Mouse (Mus musculus): ENCODE data around the gene Mrps18a.

Gene Mrps18a

GRCm38 (mm10) chr17:46164301-46164700 is 53.5 kb downstream of the Mrps18a start:
- in situ Hi-C loops (cut with MboI; ENCODE audit: low pct_unique_long_range_greater_than_20kb in 1 of 2, low sequenced_read_pairs in 2 of 2, unreplicated experiment in 1 of 2): no loop called here

DNA sequence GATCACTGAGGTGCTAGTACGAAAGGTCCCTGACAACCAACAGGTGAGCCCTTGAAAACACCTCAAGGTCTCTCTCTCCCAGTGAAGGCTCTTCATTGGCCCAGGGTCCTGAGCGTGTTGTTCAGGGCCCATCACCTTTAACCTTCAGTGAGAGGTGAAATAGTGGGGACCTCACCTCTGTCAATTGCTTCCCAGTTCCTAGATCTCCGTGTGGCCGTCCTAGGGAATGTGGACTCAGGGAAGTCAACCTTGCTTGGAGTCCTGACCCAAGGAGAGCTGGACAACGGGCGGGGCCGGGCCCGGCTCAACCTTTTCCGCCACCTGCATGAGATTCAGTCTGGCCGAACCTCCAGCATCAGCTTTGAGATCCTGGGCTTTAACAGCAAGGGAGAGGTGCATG is 54.0 kb downstream of the Mrps18a start:
- in situ Hi-C loops (cut with MboI; ENCODE audit: low pct_unique_long_range_greater_than_20kb in 1 of 2, low sequenced_read_pairs in 2 of 2, unreplicated experiment in 1 of 2): no loop called here

DNA sequence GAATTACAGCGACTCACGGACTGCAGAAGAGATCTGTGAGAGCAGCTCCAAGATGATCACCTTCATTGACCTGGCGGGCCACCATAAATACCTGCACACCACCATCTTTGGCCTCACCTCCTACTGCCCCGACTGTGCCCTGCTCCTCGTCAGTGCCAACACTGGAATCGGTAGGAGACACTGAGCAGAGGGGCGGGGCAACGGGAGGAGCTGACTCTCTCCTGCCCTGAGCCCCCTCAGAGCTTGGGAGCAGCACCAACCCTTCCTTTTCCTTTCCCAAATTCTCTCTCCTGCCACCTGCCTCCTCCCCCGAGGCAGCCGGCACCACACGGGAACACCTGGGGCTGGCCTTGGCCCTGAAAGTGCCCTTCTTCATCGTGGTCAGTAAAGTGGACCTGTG is 54.7 kb downstream of the Mrps18a start:
- in situ Hi-C loops (cut with MboI; ENCODE audit: low pct_unique_long_range_greater_than_20kb in 1 of 2, low sequenced_read_pairs in 2 of 2, unreplicated experiment in 1 of 2): no loop called here

- in situ Hi-C loops (cut with MboI; ENCODE audit: low pct_unique_long_range_greater_than_20kb in 1 of 2, low sequenced_read_pairs in 2 of 2, unreplicated experiment in 1 of 2): no loop called here
These were observed 55.5 kb downstream of the Mrps18a start for GRCm38 (mm10) chr17:46166270-46166669.

DNA sequence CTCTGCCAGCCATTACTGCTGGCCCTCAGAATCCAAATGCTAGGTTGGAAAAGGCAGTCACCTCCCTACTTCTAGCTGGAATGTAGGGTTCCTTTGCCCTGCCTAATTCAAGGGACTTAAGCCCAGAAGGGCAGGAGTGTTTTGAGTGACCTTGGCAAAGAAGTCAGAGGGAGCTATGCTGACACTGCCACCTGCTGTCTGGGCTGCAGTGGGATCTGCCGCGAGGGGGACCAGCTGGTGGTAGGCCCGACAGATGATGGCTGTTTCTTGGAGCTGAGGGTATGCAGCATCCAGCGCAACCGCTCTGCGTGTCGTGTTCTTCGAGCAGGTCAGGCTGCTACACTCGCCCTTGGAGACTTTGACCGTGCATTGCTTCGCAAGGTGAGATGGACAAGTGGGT is 56.2 kb downstream of the Mrps18a start:
- in situ Hi-C loops (cut with MboI; ENCODE audit: low pct_unique_long_range_greater_than_20kb in 1 of 2, low sequenced_read_pairs in 2 of 2, unreplicated experiment in 1 of 2): no loop called here

DNA sequence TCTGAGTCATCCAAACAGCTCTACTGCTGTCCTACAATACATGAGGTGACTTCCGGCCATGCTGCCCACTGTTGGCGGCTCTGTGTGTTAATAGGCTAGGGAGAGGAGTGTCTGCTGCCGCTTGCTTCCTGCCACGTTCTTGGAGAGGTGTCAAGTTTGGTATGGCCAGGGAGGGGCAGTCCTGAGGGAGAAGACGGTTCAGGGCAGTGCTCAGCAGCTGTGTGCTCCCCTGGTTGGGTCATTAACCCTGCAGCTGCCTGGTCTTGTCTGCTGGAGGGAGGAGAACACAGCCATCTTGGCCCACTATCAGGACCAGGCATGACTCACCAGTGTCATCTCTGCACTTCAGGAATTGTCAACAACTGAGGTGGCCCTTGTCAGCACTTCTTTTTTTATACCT is 57.5 kb downstream of the Mrps18a start:
- in situ Hi-C loops (cut with MboI; ENCODE audit: low pct_unique_long_range_greater_than_20kb in 1 of 2, low sequenced_read_pairs in 2 of 2, unreplicated experiment in 1 of 2): no loop called here

DNA sequence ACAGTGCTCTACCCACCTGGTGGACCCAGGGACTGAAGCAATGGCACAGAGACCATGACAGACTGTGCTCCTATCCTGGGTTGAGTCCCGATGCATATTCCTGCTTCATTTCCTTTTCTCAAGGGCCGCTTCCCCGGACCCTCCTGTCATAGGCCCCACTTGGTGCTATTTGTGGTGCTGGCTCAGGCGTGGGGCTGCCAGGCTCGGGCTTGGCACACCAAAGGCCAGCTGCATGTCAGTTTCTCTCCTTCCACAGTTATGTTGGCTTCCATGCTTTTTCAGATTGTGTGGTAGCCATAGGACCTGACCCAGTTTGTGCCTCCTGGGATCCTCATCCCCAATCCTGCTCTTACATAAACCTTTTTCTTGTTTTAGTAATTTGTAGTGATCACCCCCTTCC is 58.0 kb downstream of the Mrps18a start:
- in situ Hi-C loops (cut with MboI; ENCODE audit: low pct_unique_long_range_greater_than_20kb in 1 of 2, low sequenced_read_pairs in 2 of 2, unreplicated experiment in 1 of 2): no loop called here

DNA sequence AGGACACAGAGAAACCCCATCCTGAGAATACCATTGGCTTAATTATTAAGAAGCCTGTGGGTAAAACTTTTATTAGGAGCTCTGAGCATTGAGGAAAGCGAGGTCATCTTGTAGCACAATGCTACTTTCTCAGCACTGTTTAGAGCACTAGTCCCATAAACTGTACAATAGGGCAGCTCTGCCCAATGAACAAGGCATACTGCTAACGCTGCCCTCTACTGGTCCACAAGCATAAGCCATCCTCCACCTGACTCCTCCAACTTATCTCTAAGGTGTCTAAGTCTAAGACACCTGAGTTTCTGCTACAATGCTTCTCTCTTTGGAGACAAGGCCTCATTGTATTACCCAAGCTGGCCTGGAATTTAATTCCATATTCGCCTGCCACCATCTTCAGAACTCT is 59.8 kb downstream of the Mrps18a start:
- in situ Hi-C loops (cut with MboI; ENCODE audit: low pct_unique_long_range_greater_than_20kb in 1 of 2, low sequenced_read_pairs in 2 of 2, unreplicated experiment in 1 of 2): no loop called here

Measured in mouse embryonic stem cell (cell line).